Mouse (Mus musculus): ENCODE measurements around the gene Rnf40. TPM values are rescaled to one million over a fixed set of nuclear protein-coding genes. Genes with fewer than 3 reads are reported as not detected.
A peak's percentile ranks its signal among the peaks of the same experiment; 100 is the strongest.
"Not testable (repeated sequence)": the region's sequence is repeated elsewhere in the genome, so short reads cannot be mapped to it uniquely, and the experiment has no call there.

The Rnf40 gene
- polyA plus RNA-seq, 1 experiment from 2014 or later: 36.3 TPM

DNA sequence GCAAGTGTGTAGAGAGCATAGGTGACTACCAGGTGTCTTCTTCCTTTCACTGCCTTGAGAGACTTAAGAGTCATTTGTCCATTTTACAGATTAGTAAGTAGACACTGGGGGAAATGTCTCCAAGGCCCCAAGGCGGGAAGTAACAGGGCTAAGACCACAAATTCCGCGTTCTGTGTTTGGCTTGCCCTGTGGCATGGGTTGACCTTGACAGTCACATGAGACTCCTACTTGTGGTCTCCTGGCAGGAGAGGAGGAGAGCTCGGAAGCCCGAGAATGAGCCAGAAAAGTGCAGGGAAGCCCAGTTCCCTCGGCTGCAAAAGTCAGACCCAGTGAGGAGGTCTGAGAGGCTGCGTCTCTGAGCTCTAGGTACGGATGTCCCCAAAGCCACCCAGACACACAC, 24.9 kb downstream of the Rnf40 start:
- H3K9ac ChIP-seq (ENCODE audit: low read length): no peak overlapping the region
- H3K27ac ChIP-seq (ENCODE audit: low read depth): no peak overlapping the region
- H3K4me3 ChIP-seq (ENCODE audit: low read depth, low read length): 0 out of 2 replicates have a peak overlapping the region, but pooled peaks have one; percentile 100
- ATAC-seq (replicated peaks; ENCODE audit: low FRiP score, low TSS enrichment, low read depth) (no peak), DNase-seq (ENCODE audit: low spot score) (no peak)
- WGBS: 82% methylated on average over 8 of the region's 8 CpGs
- peaks cover 46% of the 10 kb centered on the region for H3K36me3 ChIP-seq (ENCODE audit: control insufficient read depth, insufficient read depth, low read length)
- H3K4me1 ChIP-seq (replicated peaks; ENCODE audit: control insufficient read depth, insufficient read depth, low read length): peaks cover 7% of the 10 kb centered on the region; the same call in 1 of the 2 replicates
- H3K9me3 ChIP-seq (ENCODE audit: control insufficient read depth, low read length): peaks cover 9% of the 10 kb centered on the region
- H3K4me2 ChIP-seq (ENCODE audit: low read length): no peak overlapping the region
- no peaks in the 10 kb centered on the region for H3K27me3 ChIP-seq (replicated peaks; ENCODE audit: control insufficient read depth, insufficient read depth, low read length)

DNA sequence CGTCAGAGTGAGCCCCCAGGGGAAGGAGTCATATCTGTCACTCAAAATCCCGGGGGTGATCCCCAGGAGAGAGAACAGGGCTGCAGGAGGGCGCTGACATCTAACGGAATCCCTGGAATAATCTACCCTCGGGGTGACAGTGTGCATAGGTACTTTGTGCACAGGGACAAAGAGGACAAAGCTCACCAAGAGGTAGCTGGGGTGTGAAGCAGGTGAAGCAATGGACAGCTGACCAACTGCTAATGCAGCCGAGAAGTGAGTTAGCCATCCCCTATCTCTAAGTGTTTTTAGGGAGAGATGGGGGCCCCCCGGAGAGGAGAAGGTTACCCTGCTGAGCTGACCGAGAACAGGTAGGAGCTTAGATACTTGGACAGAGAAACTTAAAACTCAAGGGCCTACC, 25.5 kb downstream of the Rnf40 start:
- peak overlapping the region; percentile 100 for H3K4me3 ChIP-seq (ENCODE audit: low read depth, low read length)
- H3K9ac ChIP-seq (ENCODE audit: low read length): peak overlapping the region; percentile 84
- no peak overlapping the region; the same call in 1 of the 2 replicates for H3K27ac ChIP-seq (ENCODE audit: low read depth)
- H3K27me3 ChIP-seq (replicated peaks; ENCODE audit: control insufficient read depth, insufficient read depth, low read length): no peaks in the 10 kb centered on the region
- peaks cover 41% of the 10 kb centered on the region for H3K36me3 ChIP-seq (ENCODE audit: control insufficient read depth, insufficient read depth, low read length)
- DNase-seq (ENCODE audit: low spot score) (no peak), ATAC-seq (replicated peaks; ENCODE audit: low FRiP score, low TSS enrichment, low read depth) (no peak)
- peak overlapping the region; percentile 84 for H3K4me2 ChIP-seq (ENCODE audit: low read length)
- peaks cover 9% of the 10 kb centered on the region for H3K9me3 ChIP-seq (ENCODE audit: control insufficient read depth, low read length)
- WGBS: 22% methylated on average over 8 of the region's 8 CpGs
- H3K4me1 ChIP-seq (replicated peaks; ENCODE audit: control insufficient read depth, insufficient read depth, low read length): peaks cover 7% of the 10 kb centered on the region; the same call in 1 of the 2 replicates

DNA sequence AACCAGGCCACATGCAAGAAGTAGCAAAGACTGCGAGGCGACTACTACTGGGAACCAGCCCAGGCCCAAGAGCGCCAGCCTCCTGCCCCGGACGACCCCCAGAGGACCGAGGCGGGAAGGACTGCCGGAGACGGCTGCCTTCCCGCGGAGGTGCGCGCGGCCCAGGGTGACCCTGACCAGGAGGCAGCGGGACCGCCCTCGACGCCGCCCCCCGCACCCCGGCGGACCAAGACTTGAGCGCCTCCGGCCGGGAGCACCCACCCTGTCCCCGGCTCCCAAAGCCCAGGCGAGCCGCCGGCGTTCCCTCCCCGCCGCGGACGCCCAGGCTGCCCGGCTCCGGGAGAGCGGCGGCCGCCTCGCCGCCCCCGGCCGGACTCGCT, 25.9 kb downstream of the Rnf40 start:
- peaks cover 9% of the 10 kb centered on the region for H3K9me3 ChIP-seq (ENCODE audit: control insufficient read depth, low read length)

DNA sequence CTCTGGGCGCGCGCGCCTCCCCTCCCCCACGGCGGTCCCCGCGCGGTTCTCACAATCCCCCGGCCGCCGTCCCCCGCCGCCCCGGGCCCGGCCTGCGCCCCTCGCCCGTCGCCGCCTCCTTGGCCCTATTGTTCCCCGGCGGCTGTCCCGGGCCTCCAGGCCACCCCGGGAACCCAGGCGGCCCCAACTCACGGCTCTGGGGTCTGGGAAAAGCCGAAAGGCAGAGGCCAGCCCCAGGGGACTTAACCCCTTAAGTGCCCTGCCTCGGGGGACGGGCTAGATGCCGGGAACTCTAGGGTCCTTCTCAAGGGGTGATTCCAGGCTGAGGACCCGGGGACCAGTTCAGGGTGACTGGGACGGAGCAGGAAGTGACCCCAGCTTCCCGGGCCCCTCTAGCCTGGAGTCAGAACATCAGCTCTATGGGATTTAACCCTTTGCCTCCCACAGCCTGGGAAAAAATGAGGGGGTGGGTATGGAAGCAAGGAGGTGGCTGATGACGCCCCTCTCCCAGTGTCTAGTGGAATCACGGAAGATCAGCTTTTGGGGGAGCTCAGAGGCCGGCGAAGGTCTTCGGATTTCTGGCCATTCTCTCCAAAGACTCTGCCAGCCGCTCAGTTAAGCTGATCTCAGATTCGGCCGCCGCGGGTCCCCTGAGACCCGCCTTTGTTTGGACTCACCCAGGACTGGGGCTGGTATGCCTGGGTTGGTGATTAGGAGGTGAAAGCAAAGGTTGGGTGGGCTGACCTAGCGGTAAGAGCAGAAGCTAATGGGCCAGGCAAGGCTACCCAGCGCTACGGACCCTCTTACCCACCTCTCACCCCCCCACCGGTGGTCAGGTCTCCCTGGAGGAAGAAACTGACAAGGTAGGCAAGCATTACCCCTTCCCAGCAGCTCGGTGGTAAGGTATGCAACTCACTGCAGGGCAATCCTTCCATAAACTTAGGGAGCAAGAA, 26.6 kb downstream of the Rnf40 start, which contains the start of gene Zfp629:
Zfp629 (minus strand) TSS at position 907 of the 953 bp plus-strand sequence.
- ATAC-seq (replicated peaks; ENCODE audit: low FRiP score, low TSS enrichment, low read depth): peak; percentile 93
- WGBS: under 1% methylated on average over 50 of the region's 50 CpGs
- Histone ChIP-seq H3K27me3 (replicated peaks; ENCODE audit: control insufficient read depth, insufficient read depth, low read length) (no peaks in the 10 kb centered on the region), H3K9me3 (ENCODE audit: control insufficient read depth, low read length) (peaks cover 9% of the 10 kb centered on the region), H3K4me2 (ENCODE audit: low read length) (peak within 1 kb of the TSS; percentile 84), H3K4me3 (ENCODE audit: low read depth, low read length) (peak within 1 kb of the TSS; percentile 100), H3K4me1 (replicated peaks; ENCODE audit: control insufficient read depth, insufficient read depth, low read length) (peaks cover 7% of the 10 kb centered on the region; the same call in 1 of the 2 replicates), H3K27ac (ENCODE audit: low read depth) (peak within 1 kb of the TSS; percentile 70), H3K36me3 (ENCODE audit: control insufficient read depth, insufficient read depth, low read length) (peaks cover 30% of the 10 kb centered on the region), H3K9ac (ENCODE audit: low read length) (peak within 1 kb of the TSS; percentile 84)
- DNase-seq (ENCODE audit: low spot score): peak; percentile 92

More for the DNA sequence above, 25.9 kb downstream of the Rnf40 start:
- DNase-seq (ENCODE audit: low spot score) (peak; percentile 78), ATAC-seq (replicated peaks; ENCODE audit: low FRiP score, low TSS enrichment, low read depth) (peak; percentile 60)
- H3K27ac ChIP-seq (ENCODE audit: low read depth): peak overlapping the region; percentile 70
- peaks cover 7% of the 10 kb centered on the region; the same call in 1 of the 2 replicates for H3K4me1 ChIP-seq (replicated peaks; ENCODE audit: control insufficient read depth, insufficient read depth, low read length)
- peak overlapping the region; percentile 84 for H3K4me2 ChIP-seq (ENCODE audit: low read length)
- peak overlapping the region; percentile 100 for H3K4me3 ChIP-seq (ENCODE audit: low read depth, low read length)
- peaks cover 37% of the 10 kb centered on the region for H3K36me3 ChIP-seq (ENCODE audit: control insufficient read depth, insufficient read depth, low read length)
- H3K9ac ChIP-seq (ENCODE audit: low read length): peak overlapping the region; percentile 84
- under 1% methylated on average over 33 of the region's 44 CpGs for WGBS
- H3K27me3 ChIP-seq (replicated peaks; ENCODE audit: control insufficient read depth, insufficient read depth, low read length): no peaks in the 10 kb centered on the region

DNA sequence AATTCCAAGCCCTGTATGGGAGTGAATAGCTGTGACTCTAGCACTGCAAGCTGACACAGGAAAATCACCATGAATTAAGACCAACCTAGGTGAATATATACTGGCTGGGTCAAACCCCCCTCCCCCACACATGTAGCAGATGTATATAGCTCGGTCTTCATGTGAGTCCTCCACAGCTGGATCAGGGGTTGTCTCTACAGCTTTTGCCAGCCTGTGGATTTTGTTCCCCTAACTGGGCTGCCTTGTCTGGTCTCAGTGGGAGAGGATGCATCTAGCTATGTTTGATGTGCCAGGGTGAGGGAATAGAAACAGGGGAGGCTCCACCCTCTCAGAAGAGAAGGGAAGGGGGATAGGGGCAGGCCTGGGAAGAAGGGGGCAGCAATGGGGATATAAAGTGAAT, 27.8 kb downstream of the Rnf40 start:
- H3K4me1 ChIP-seq (replicated peaks; ENCODE audit: control insufficient read depth, insufficient read depth, low read length): peaks cover 7% of the 10 kb centered on the region; the same call in 1 of the 2 replicates
- WGBS: 64% methylated on average over 1 of the region's 1 CpGs
- peaks cover 4% of the 10 kb centered on the region for H3K9me3 ChIP-seq (ENCODE audit: control insufficient read depth, low read length)
- ATAC-seq (replicated peaks; ENCODE audit: low FRiP score, low TSS enrichment, low read depth) (no peak), DNase-seq (ENCODE audit: low spot score) (no peak)
- H3K9ac ChIP-seq (ENCODE audit: low read length): no peak overlapping the region
- no peak overlapping the region for H3K4me3 ChIP-seq (ENCODE audit: low read depth, low read length)
- H3K27me3 ChIP-seq (replicated peaks; ENCODE audit: control insufficient read depth, insufficient read depth, low read length): no peaks in the 10 kb centered on the region
- H3K4me2 ChIP-seq (ENCODE audit: low read length): no peak overlapping the region; the same call in 1 of the 2 replicates
- H3K27ac ChIP-seq (ENCODE audit: low read depth): no peak overlapping the region
- peaks cover 19% of the 10 kb centered on the region for H3K36me3 ChIP-seq (ENCODE audit: control insufficient read depth, insufficient read depth, low read length)

DNA sequence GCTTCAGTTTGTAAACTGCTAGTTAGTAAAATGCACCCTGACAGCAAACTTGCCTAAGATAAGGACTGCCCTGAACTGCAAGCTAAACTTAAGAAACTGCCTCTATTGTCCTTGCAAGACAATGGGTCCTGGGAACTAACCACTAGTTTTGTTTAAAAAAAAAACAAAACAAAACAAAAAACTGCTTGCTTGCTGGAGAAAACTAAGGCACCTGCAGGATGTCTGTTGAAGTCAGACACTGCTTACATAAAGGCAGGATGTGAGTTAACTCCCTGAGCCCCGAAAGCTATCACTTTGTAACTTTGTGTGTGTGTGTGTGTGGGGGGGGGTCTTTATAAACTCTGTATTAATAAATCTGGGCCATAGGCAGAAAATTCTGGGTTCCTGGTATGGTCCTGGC, 28.3 kb downstream of the Rnf40 start:
- Histone ChIP-seq H3K4me1 (replicated peaks; ENCODE audit: control insufficient read depth, insufficient read depth, low read length) (peaks cover 7% of the 10 kb centered on the region; the same call in 1 of the 2 replicates), H3K9me3 (ENCODE audit: control insufficient read depth, low read length) (peaks cover 2% of the 10 kb centered on the region), H3K27ac (ENCODE audit: low read depth) (no peak overlapping the region), H3K36me3 (ENCODE audit: control insufficient read depth, insufficient read depth, low read length) (peaks cover 13% of the 10 kb centered on the region), H3K4me3 (ENCODE audit: low read depth, low read length) (no peak overlapping the region), H3K4me2 (ENCODE audit: low read length) (no peak overlapping the region), H3K27me3 (replicated peaks; ENCODE audit: control insufficient read depth, insufficient read depth, low read length) (no peaks in the 10 kb centered on the region), H3K9ac (ENCODE audit: low read length) (no peak overlapping the region)
- ATAC-seq (replicated peaks; ENCODE audit: low FRiP score, low TSS enrichment, low read depth) (no peak), DNase-seq (ENCODE audit: low spot score) (no peak)
- 55% methylated on average over 1 of the region's 1 CpGs for WGBS

DNA sequence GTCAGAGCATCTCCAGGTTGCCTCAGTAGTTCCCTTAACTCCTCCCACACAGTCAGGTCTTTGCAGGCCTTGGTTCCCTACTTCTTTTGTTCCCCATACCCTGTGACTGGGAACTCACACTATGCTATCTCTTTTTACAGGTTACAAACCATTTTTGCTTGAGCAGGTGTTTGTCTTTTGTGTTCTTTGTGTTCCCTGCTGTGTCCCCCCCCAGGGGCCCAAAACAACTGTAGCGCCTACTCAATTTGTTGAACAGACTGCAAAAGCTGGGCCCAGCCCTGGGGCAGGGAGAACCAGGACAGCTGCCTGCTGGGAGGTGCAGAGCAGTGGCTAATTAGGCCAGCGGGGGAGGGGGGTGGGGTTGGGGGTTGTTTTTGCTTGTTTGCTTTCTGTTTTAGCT, 29.4 kb downstream of the Rnf40 start:
- Histone ChIP-seq H3K4me2 (ENCODE audit: low read length) (no peak overlapping the region), H3K9ac (ENCODE audit: low read length) (no peak overlapping the region), H3K4me3 (ENCODE audit: low read depth, low read length) (no peak overlapping the region), H3K27ac (ENCODE audit: low read depth) (no peak overlapping the region), H3K36me3 (ENCODE audit: control insufficient read depth, insufficient read depth, low read length) (peaks cover 2% of the 10 kb centered on the region; the same call in 1 of the 2 replicates), H3K9me3 (ENCODE audit: control insufficient read depth, low read length) (no peaks in the 10 kb centered on the region), H3K4me1 (replicated peaks; ENCODE audit: control insufficient read depth, insufficient read depth, low read length) (peaks cover 7% of the 10 kb centered on the region; the same call in 1 of the 2 replicates), H3K27me3 (replicated peaks; ENCODE audit: control insufficient read depth, insufficient read depth, low read length) (no peaks in the 10 kb centered on the region)
- WGBS: 80% methylated on average over 2 of the region's 2 CpGs
- no peak for DNase-seq (ENCODE audit: low spot score)
- no peak for ATAC-seq (replicated peaks; ENCODE audit: low FRiP score, low TSS enrichment, low read depth)

DNA sequence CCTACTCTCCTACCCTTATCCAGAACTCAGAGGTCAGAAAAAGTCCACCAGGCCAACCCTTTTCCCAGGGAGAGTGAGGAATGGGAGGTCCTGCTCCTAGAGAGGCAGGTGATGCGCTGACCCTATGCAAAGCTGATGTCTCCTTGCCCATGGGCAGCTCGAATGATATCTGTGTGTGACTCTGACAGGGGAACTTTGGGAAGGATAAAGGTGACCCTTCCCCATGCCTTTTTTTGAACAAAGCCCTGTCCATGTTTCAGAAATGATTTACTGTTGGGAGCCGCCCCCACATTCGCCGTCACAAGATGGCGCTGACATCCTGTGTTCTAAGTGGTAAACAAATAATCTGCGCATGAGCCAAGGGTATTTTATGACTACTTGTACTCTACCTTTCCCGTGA, 29.8 kb downstream of the Rnf40 start:
- WGBS: 88% methylated on average over 6 of the region's 8 CpGs
- H3K4me3 ChIP-seq (ENCODE audit: low read depth, low read length); H3K9ac ChIP-seq (ENCODE audit: low read length); ATAC-seq (replicated peaks; ENCODE audit: low FRiP score, low TSS enrichment, low read depth); H3K4me2 ChIP-seq (ENCODE audit: low read length); H3K27me3 ChIP-seq (replicated peaks; ENCODE audit: control insufficient read depth, insufficient read depth, low read length); H3K36me3 ChIP-seq (ENCODE audit: control insufficient read depth, insufficient read depth, low read length); H3K9me3 ChIP-seq (ENCODE audit: control insufficient read depth, low read length); DNase-seq (ENCODE audit: low spot score); H3K27ac ChIP-seq (ENCODE audit: low read depth); H3K4me1 ChIP-seq (replicated peaks; ENCODE audit: control insufficient read depth, insufficient read depth, low read length): not testable (repeated sequence)
